Mouse (Mus musculus) lung, adult 2 months (tissue): ENCODE measurements around the gene Pitpnm1.

Source experiments
- CTCF ChIP-seq: fragments of 200-500 bp; IDR thresholded peaks from 2 replicates; pipeline ENCODE4 v1.5.1; 2011; ENCODE audit warnings: mild to moderate bottlenecking, low read length, control low read depth; ENCODE audit not compliant: insufficient read depth
- POLR2A ChIP-seq: fragments of 200-500 bp; IDR thresholded peaks from 2 replicates; pipeline ENCODE4 v1.6.1; 2011; ENCODE audit warnings: low read depth, mild to moderate bottlenecking, control low read depth, low read length, borderline replicate concordance; ENCODE audit errors: extremely low read depth

GRCm38 (mm10) chr19:4101466-4101865, 1.7 kb downstream of the Pitpnm1 start:
- no peak for TF ChIP-seq CTCF
- no peak for TF ChIP-seq POLR2A
